Mouse (Mus musculus): ENCODE data around the gene Fcor.

- TF ChIP-seq GATA1 (IDR thresholded peaks at IDR 0.05; ENCODE audit: borderline replicate concordance, low read length) (no peak), FLI1 (IDR thresholded peaks at IDR 0.05; ENCODE audit: low read length) (no peak)
Observed at GRCm38 (mm10) chr8:3648268-3648667, 23.9 kb downstream of the Fcor start.

Data from megakaryocyte, embryonic 14.5 days (primary cell).